Mouse (Mus musculus) C2C12 (cell line): ENCODE data around the gene Pam. TPM values are rescaled to one million over a fixed set of nuclear protein-coding genes. Genes with fewer than 3 reads are reported as not detected.

Experiments
- H3K27me3 ChIP-seq: one replicate; pipeline ENCODE4 v1.6.1; 2011; ENCODE audit not compliant: control insufficient read depth, insufficient read depth, insufficient read length
- H3K36me3 ChIP-seq: one replicate; pipeline ENCODE4 v1.6.1; 2011; ENCODE audit not compliant: control insufficient read depth, insufficient read depth
- H3K4me3 ChIP-seq: one replicate; pipeline ENCODE4 v1.5.1; 2011; ENCODE audit warnings: mild to moderate bottlenecking, control low read depth; ENCODE audit not compliant: poor library complexity, insufficient read depth, severe bottlenecking
- H3K79me2 ChIP-seq: one replicate; pipeline ENCODE4 v1.6.1; 2011; ENCODE audit not compliant: control insufficient read depth, insufficient read depth
- H3K79me3 ChIP-seq: one replicate; pipeline ENCODE4 v1.6.1; 2011; ENCODE audit warnings: low read depth, control low read depth
- H3ac ChIP-seq: one replicate; pipeline ENCODE3; 2011; ENCODE audit warnings: low read depth; ENCODE audit not compliant: control insufficient read depth, insufficient read length
- CEBPB ChIP-seq: IDR thresholded peaks from one replicate; pipeline ENCODE4 v1.6.1; 2011; ENCODE audit warnings: low read depth, mild to moderate bottlenecking, control low read depth, moderate library complexity
- CTCF ChIP-seq: IDR thresholded peaks from one replicate; pipeline ENCODE4 v1.5.1; 2011; ENCODE audit not compliant: control insufficient read depth, insufficient read depth, insufficient read length
- FOSL1 ChIP-seq: IDR thresholded peaks from one replicate; pipeline ENCODE4 v1.8.0; 2011; ENCODE audit warnings: mild to moderate bottlenecking, low read length; ENCODE audit not compliant: poor library complexity, insufficient read depth, severe bottlenecking
- MAX ChIP-seq: IDR thresholded peaks from one replicate; pipeline ENCODE4 v1.6.1; 2011; ENCODE audit warnings: mild to moderate bottlenecking, control low read depth
- MYOD1 ChIP-seq: IDR thresholded peaks from one replicate; pipeline ENCODE4 v1.6.1; 2011; ENCODE audit warnings: low read depth; ENCODE audit not compliant: control insufficient read depth, insufficient read length
- MYOG ChIP-seq: IDR thresholded peaks from one replicate; pipeline ENCODE4 v1.6.1; 2011; ENCODE audit not compliant: control insufficient read depth, insufficient read length; ENCODE audit errors: extremely low read depth
- USF1 ChIP-seq: IDR thresholded peaks from one replicate; pipeline ENCODE4 v1.6.1; 2011; ENCODE audit warnings: low read depth, mild to moderate bottlenecking, control low read depth, moderate library complexity
- polyA plus RNA-seq: library from polyadenylated mRNA; unstranded; fragments of >200 nt; fragmentation: generic; extraction: Trizol; gene quantifications from one replicate; pipeline ENCODE4 v1.2.1, GENCODE M21; 2012; ENCODE audit warnings: missing spikeins

The Pam gene
- polyA plus RNA-seq, 1 experiment, result 27.6 TPM

DNA sequence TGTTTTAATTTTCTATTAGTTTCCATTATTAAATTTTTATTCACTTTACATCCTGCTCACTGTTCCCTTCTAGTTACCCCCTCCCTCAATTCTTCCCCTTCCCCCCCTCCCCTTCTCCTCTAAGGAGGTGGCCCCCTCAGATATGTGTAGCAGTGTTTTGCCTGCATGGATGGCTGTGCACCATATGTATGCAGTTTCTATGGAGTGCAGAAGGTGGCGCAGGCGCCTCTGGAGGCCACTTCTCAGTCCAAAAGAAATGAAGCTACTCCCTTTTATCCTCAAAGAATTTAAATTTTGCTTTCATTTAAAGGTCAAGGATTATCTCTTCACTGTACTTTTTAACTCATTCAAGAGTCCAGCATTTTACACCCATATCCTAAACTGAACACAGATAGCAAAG is 42.0 kb downstream of the Pam start:
- peaks cover 1% of the 10 kb centered on the region for H3K79me3 ChIP-seq
- H3K79me2 ChIP-seq, result no peaks in the 10 kb centered on the region
- no peak overlapping the region for H3ac ChIP-seq
- no peak for TF ChIP-seq USF1
- TF ChIP-seq MAX, result no peak
- TF ChIP-seq FOSL1, result no peak
- no peak for TF ChIP-seq CEBPB
- TF ChIP-seq MYOD1, result no peak
- no peak for TF ChIP-seq CTCF
- no peak for TF ChIP-seq MYOG
- H3K27me3 ChIP-seq, result no peaks in the 10 kb centered on the region
- no peak overlapping the region for H3K4me3 ChIP-seq
- H3K36me3 ChIP-seq, result peaks cover 8% of the 10 kb centered on the region

DNA sequence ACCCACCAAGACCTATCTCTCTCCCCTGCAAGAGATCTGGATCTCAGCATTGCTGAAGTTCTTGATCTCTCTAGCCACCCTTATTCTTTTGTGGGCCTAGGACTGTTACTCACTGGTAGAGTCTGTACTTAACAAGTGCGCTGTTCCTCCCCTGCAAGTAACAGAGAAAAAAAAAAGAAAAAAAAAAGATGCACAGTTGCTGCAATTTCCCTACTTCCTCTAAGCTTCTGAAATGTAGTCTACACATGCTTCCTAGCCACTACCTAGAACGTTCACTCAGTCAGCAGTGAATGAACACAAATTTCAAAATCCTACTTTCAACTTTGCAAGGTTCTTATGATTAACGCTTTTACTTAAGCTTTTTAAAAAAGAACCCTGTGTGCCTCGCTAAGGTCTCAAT is 42.7 kb downstream of the Pam start:
- Histone ChIP-seq H3ac (no peak overlapping the region), H3K79me3 (peaks cover 1% of the 10 kb centered on the region), H3K79me2 (no peaks in the 10 kb centered on the region), H3K27me3 (no peaks in the 10 kb centered on the region), H3K4me3 (no peak overlapping the region), H3K36me3 (peaks cover 4% of the 10 kb centered on the region)
- no peak for TF ChIP-seq CEBPB
- TF ChIP-seq MYOD1, result no peak
- TF ChIP-seq CTCF, result no peak
- TF ChIP-seq MAX, result no peak
- TF ChIP-seq MYOG, result no peak
- no peak for TF ChIP-seq USF1
- no peak for TF ChIP-seq FOSL1

DNA sequence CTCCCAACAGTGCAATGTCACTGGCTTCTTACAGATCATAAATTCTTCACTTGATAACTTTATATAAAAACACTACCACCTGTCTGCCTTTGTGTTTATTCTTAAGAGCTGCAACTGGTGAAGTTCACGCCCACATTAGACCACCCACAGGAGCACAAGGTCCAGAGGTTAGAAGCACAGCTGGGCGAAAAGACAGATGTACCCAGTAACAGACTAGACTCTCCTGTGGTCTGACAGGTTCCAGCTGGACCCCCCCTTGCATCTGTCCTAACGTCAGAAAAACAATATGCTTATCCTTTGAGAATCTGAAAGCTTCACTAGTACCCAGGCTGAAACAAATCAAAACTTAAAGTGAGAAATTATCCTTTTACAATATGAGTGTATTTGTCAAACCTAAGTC is 44.4 kb downstream of the Pam start:
- Histone ChIP-seq H3K36me3 (no peaks in the 10 kb centered on the region), H3K27me3 (no peaks in the 10 kb centered on the region), H3K79me3 (peaks cover 3% of the 10 kb centered on the region), H3K79me2 (no peaks in the 10 kb centered on the region), H3ac (no peak overlapping the region), H3K4me3 (no peak overlapping the region)
- no peak for TF ChIP-seq USF1
- no peak for TF ChIP-seq FOSL1
- TF ChIP-seq CEBPB, result no peak
- no peak for TF ChIP-seq MYOG
- no peak for TF ChIP-seq MYOD1
- no peak for TF ChIP-seq MAX
- no peak for TF ChIP-seq CTCF

DNA sequence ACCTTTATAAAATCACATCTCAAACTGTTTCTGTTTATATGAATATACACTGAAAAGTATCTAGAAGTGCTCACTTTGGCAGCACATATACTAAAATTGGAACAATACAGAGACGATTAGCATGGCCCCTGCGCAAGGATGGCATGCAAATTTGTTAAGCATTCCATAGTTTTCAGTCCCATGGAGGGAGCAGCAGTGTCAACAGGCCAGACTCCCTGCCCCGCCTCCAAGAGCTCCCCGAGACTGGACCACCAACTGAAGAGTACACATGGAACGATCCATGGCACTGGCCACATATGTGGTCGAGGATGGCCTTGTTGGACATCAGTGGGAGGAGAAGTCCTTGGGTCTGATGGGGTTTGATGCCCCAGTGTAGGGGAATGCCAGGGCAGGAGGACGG is 45.7 kb downstream of the Pam start:
- Histone ChIP-seq H3K79me2 (no peaks in the 10 kb centered on the region), H3K36me3 (no peaks in the 10 kb centered on the region), H3K79me3 (peaks cover 3% of the 10 kb centered on the region), H3ac (no peak overlapping the region), H3K4me3 (no peak overlapping the region), H3K27me3 (no peaks in the 10 kb centered on the region)
- TF ChIP-seq CTCF, result no peak
- TF ChIP-seq MYOD1, result no peak
- no peak for TF ChIP-seq FOSL1
- no peak for TF ChIP-seq MAX
- no peak for TF ChIP-seq USF1
- no peak for TF ChIP-seq MYOG
- TF ChIP-seq CEBPB, result no peak

DNA sequence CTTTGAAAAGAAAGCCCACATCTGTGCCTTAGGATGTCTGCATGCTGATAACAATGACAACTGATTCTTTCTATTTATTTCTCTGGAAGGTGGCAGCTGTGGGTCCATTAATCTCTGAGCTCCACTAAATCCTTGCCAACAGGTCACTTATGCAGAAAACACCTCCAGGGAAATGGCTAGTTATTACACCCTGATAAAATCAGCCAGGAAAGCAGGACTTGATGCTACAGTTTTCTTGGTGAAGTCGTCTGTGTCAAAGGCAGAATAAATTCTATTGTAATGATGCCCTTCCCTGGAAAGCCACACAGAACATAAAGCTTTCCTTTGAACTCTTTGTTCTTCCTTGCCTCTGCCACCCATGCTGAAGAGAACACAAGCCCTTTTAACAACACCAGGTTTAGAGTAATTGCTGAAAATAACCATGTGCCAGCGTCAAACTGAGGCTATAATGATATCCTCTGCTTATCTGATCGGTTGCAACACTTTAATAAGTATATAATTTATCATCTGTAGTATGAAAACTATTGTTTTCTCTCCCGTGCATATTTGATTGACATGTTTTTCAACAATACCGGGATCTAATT is 47.1 kb downstream of the Pam start:
- TF ChIP-seq MYOD1 (no peak), MAX (no peak)
- Histone ChIP-seq H3K36me3 (no peaks in the 10 kb centered on the region), H3K4me3 (no peak overlapping the region), H3K79me2 (no peaks in the 10 kb centered on the region), H3K27me3 (no peaks in the 10 kb centered on the region), H3ac (no peak overlapping the region), H3K79me3 (peaks cover 3% of the 10 kb centered on the region)
